Mouse (Mus musculus) stomach, embryonic 14.5 days (tissue): ENCODE results near the gene Abhd14a. TPM values are rescaled to one million over a fixed set of nuclear protein-coding genes. Genes with fewer than 3 reads are reported as not detected.
A peak's percentile ranks its signal among the peaks of the same experiment; 100 is the strongest.

Experiments used
- ATAC-seq: fragments of 200-750 bp; cut with Nextera tagmentation; 2 replicates; pipeline ENCODE4 v1.8.0; 2017; ENCODE audit warnings: low read depth, moderate TSS enrichment; ENCODE audit not compliant: insufficient number of reproducible peaks, insufficient read depth, low FRiP score
- H3K27ac ChIP-seq: fragments of 300-500 bp; sonication (generic); 2 replicates; pipeline ENCODE4 v1.5.1; 2014; ENCODE audit warnings: mild to moderate bottlenecking, low read length, moderate library complexity, mixed read lengths
- H3K27me3 ChIP-seq: fragments of 300-500 bp; sonication (generic); 2 replicates; pipeline ENCODE4 v1.6.1; 2014; ENCODE audit warnings: low read length, control low read depth, mixed read lengths; ENCODE audit not compliant: control insufficient read depth, insufficient read depth
- H3K36me3 ChIP-seq: fragments of 300-500 bp; sonication (generic); 2 replicates; pipeline ENCODE4 v1.6.1; 2014; ENCODE audit warnings: mild to moderate bottlenecking, control low read depth, low read length, moderate library complexity, mixed read lengths; ENCODE audit not compliant: control insufficient read depth, insufficient read depth
- H3K4me1 ChIP-seq: fragments of 300-500 bp; sonication (generic); 2 replicates; pipeline ENCODE4 v1.6.1; 2014; ENCODE audit warnings: low read length, control low read depth, mixed read lengths; ENCODE audit not compliant: control insufficient read depth, insufficient read depth
- H3K4me2 ChIP-seq: fragments of 300-500 bp; sonication (generic); replicated peaks from 2 replicates; pipeline ENCODE4 v1.6.1; 2014; ENCODE audit warnings: low read depth, low read length, control low read depth
- H3K4me3 ChIP-seq: fragments of 300-500 bp; sonication (generic); 2 replicates; pipeline ENCODE4 v1.5.1; 2014; ENCODE audit warnings: low read depth, low read length, control low read depth
- H3K9ac ChIP-seq: fragments of 300-500 bp; sonication (generic); replicated peaks from 2 replicates; pipeline ENCODE4 v1.6.1; 2014; ENCODE audit warnings: low read depth, mild to moderate bottlenecking, control low read depth, low read length, moderate library complexity, mixed read lengths
- H3K9me3 ChIP-seq: fragments of 300-500 bp; sonication (generic); 2 replicates; pipeline ENCODE4 v1.6.1; 2016; ENCODE audit warnings: low read depth, low read length, control low read depth; ENCODE audit not compliant: control insufficient read depth
- WGBS: fragments of 180-500 bp; shearing (Covaris S2); extraction: QIAGEN DNeasy Blood & Tissue Kit; methylation state at CpG from one replicate; pipeline ENCODE4 v1.1.7; 2014; 5-methylcytosine and 5-hydroxymethylcytosine counted together
- polyA plus RNA-seq: library from polyadenylated mRNA; unstranded; fragments of >200 nt; fragmentation: Nextera tagmentation; extraction: Ambion mirVana; gene quantifications from 2 replicates; pipeline ENCODE4 v1.2.1, GENCODE M21; 2014

Abhd14a gene
- polyA plus RNA-seq, 1 experiment from 2014 or later = 57.1 TPM

- H3K4me3 ChIP-seq = no peak overlapping the region
- ATAC-seq = peak; percentile 51; the same call in 1 of the 2 replicates
- WGBS = 42% methylated on average over 11 of the region's 11 CpGs
- peaks cover 21% of the 10 kb centered on the region for H3K4me1 ChIP-seq
- H3K36me3 ChIP-seq = no peaks in the 10 kb centered on the region
- H3K27ac ChIP-seq = no peak overlapping the region
- no peak overlapping the region for H3K9ac ChIP-seq
- no peak overlapping the region for H3K4me2 ChIP-seq
- H3K9me3 ChIP-seq = no peaks in the 10 kb centered on the region
- no peaks in the 10 kb centered on the region for H3K27me3 ChIP-seq
Measured at GRCm38 (mm10) chr9:106394649-106395602, 52.6 kb downstream of the Abhd14a start.

- Histone ChIP-seq H3K4me3 (no peak overlapping the region), H3K36me3 (no peaks in the 10 kb centered on the region), H3K4me2 (no peak overlapping the region), H3K27ac (no peak overlapping the region), H3K9me3 (no peaks in the 10 kb centered on the region), H3K4me1 (peaks cover 21% of the 10 kb centered on the region), H3K27me3 (no peaks in the 10 kb centered on the region), H3K9ac (no peak overlapping the region)
- no peak for ATAC-seq
- 91% methylated on average over 8 of the region's 8 CpGs for WGBS
Measured at GRCm38 (mm10) chr9:106393548-106393947, 53.9 kb downstream of the Abhd14a start.

GRCm38 (mm10) chr9:106392828-106393527 lies 54.5 kb downstream of the Abhd14a start:
- H3K27me3 ChIP-seq = no peaks in the 10 kb centered on the region
- H3K36me3 ChIP-seq = no peaks in the 10 kb centered on the region
- H3K9ac ChIP-seq = no peak overlapping the region
- WGBS = 62% methylated on average over 11 of the region's 11 CpGs
- no peak overlapping the region for H3K27ac ChIP-seq
- H3K4me3 ChIP-seq = no peak overlapping the region
- ATAC-seq = no peak
- no peak overlapping the region for H3K4me2 ChIP-seq
- H3K4me1 ChIP-seq = peaks cover 21% of the 10 kb centered on the region
- no peaks in the 10 kb centered on the region for H3K9me3 ChIP-seq

Other genes starting within 250 kb of the Abhd14a start
- gene Ppm1m, start 247.9 kb downstream of the Abhd14a start, polyA plus RNA-seq = 35.6 and 38.3 TPM in 2 replicates
- 67.7 and 69.3 TPM in 2 replicates for gene Twf2, start 244.6 kb downstream of the Abhd14a start, polyA plus RNA-seq
- gene Tlr9, start 225.1 kb downstream of the Abhd14a start, polyA plus RNA-seq = 0.13 TPM in 1 of 2 replicates, not detected in the other
- gene Alas1, start 199.0 kb downstream of the Abhd14a start, polyA plus RNA-seq = 105 and 112 TPM in 2 replicates
- gene Poc1a, start 166.6 kb downstream of the Abhd14a start, polyA plus RNA-seq = 25.2 and 27.7 TPM in 2 replicates
- gene Dusp7, start 79.0 kb downstream of the Abhd14a start, polyA plus RNA-seq = 22.4 and 24.9 TPM in 2 replicates
- 1,139 and 1,256 TPM in 2 replicates for gene Rpl29, start 18.2 kb downstream of the Abhd14a start, polyA plus RNA-seq
- gene Acy1, start 9.4 kb downstream of the Abhd14a start, polyA plus RNA-seq = 41.2 and 43.1 TPM in 2 replicates
- gene Abhd14b, start 219 bp downstream of the Abhd14a start, polyA plus RNA-seq = 26.3 and 32.6 TPM in 2 replicates
- 60.9 and 61.2 TPM in 2 replicates for gene Pcbp4, start 5.6 kb upstream of the Abhd14a start, polyA plus RNA-seq
- gene Gpr62, start 18.3 kb upstream of the Abhd14a start, polyA plus RNA-seq = 0.50 and 0.68 TPM in 2 replicates
- gene Rrp9, start 28.3 kb upstream of the Abhd14a start, polyA plus RNA-seq = 37.4 and 37.8 TPM in 2 replicates
- 2.4 and 3.1 TPM in 2 replicates for gene Parp3, start 29.3 kb upstream of the Abhd14a start, polyA plus RNA-seq
- gene Iqcf1, start 52.3 kb upstream of the Abhd14a start, polyA plus RNA-seq = not detected in 2 replicates
- not detected in 2 replicates for gene Iqcf5, start 66.9 kb upstream of the Abhd14a start, polyA plus RNA-seq
- gene Iqcf3, start 114.0 kb upstream of the Abhd14a start, polyA plus RNA-seq = not detected in 2 replicates
- not detected in 2 replicates for gene Iqcf4, start 123.3 kb upstream of the Abhd14a start, polyA plus RNA-seq
- not detected in 2 replicates for gene Iqcf6, start 178.9 kb upstream of the Abhd14a start, polyA plus RNA-seq
- gene Grm2, start 208.4 kb upstream of the Abhd14a start, polyA plus RNA-seq = not detected in 2 replicates
- 53.3 and 55.9 TPM in 2 replicates for gene Tex264, start 238.2 kb upstream of the Abhd14a start, polyA plus RNA-seq